Mouse (Mus musculus): ENCODE results near the gene Fth1.

The Fth1 gene

GRCm38 (mm10) chr19:9989884-9990256 lies 9.5 kb downstream of the Fth1 start:
- intact Hi-C loops (cut with DNase I), result loop anchor here (1.0 kb wide), 1 partner anchor 73 kb away; no protein-coding TSS in a partner anchor

GRCm38 (mm10) chr19:9991304-9991703 lies 10.9 kb downstream of the Fth1 start:
- intact Hi-C loops (cut with DNase I), result no loop called here

- intact Hi-C loops (cut with DNase I), result no loop called here
These were observed 11.9 kb downstream of the Fth1 start for GRCm38 (mm10) chr19:9992011-9992958.

DNA sequence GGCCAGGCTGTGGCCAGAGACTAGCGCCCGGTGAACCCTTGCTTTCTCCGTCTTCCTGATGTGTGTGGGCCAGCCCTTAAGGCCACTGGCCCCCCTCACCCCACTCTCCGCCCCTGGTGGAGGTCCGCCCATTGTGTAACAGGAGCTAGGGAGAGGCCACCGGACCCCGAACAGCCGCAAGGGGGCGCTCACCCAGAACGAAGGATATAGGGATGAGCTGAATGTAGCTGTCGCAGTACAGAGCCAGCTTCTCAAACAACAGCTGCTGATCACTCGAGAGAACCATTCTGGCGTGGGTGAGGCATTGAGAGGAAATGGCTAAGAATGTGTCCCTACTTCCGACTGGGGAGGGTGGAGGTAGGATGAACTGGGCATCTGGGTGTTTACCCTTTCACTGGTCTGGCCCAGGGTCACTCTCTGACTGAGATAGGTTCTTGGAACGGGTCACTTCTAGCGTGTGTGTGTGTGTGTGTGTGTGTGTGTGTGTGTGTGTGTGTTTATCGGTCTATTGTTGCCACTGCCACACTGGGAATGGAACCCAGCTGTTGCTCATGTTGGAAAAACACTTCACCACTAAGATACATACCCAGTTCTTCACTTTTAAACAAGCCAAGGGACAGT lies 12.7 kb downstream of the Fth1 start:
- intact Hi-C loops (cut with DNase I), result no loop called here

DNA sequence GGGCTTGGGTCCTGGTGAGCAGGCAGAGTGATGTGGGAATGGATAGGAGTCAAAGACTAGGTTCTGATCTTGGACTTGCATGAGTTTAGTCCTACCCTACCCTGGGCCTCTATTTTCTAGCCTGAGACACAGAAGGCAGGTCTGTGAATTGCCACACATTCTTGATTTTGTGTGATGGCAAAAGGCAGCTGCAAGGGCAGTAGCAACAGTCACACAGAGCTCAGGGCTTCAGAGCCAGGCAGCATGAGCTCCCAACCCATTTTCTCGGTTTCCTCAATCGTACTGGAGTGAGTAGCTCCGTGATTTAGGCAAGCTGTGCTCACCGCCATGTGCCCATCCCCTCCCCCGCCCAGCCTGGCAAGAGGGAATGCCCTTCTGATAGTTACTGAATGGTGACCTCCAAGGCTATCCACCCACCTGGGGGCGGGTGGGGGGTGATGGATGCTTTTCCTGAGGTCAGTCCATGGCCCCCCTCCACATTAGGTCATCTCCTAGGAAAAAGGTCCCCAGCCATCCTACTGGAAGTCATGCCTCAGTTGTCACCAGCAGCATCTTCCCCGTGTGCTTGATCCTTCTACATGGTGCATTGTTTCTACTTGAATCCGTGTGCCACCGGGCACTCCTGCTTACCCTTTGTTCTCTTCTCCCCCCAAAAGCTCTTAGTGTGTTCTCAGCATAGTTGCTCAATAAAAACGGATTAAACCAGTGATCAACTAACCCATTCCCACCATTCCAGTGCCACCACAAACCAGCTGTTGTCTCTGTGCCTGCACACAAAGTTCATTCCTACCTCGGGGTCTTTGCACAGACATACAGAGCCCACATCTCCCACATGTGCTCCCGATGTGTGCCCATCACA lies 17.0 kb downstream of the Fth1 start:
- intact Hi-C loops (cut with DNase I), result no loop called here

DNA sequence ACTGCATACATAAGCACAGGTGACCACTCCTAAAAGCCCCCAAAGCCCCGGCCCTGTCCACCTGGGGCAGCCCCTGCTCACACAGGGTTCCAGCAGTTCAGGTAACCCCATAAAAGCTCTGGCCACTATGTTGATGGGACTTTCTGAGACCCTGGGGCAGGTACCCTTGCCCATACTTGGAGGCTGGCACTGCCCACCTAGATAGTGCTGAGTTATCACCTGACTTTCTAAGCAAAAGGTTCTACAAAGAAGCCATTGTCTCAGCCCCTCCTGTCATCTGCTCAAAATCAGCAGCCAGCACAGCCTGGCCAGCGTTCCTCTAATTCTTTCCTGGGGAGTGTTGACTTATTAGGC lies 17.6 kb downstream of the Fth1 start:
- intact Hi-C loops (cut with DNase I), result no loop called here

- intact Hi-C loops (cut with DNase I), result no loop called here
These were observed 18.5 kb downstream of the Fth1 start for GRCm38 (mm10) chr19:9998736-9999486.

DNA sequence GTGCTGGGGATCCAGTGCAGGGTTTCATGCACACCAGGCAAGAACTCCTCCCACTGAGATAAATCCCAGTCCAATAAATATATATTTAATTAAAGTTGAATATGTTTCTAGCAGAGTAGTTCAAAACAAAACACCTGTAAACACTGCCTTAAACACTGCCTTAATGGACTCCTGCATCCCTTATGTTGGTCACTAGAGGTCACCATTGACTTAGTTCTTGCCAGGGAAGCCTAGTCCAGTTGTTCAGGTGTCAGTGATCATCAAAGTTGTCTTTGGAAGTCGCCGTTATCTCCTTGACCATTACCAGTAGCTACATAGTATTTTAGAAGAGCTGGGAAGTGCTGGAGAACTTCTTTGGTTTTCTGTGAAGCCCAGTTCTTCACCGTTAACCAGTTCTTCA lies 19.9 kb downstream of the Fth1 start:
- intact Hi-C loops (cut with DNase I), result loop anchor here (2.0 to 5.0 kb wide), 2 partner anchors 34 to 202 kb away; partner anchors contain the start of genes Fen1 and Tmem258

DNA sequence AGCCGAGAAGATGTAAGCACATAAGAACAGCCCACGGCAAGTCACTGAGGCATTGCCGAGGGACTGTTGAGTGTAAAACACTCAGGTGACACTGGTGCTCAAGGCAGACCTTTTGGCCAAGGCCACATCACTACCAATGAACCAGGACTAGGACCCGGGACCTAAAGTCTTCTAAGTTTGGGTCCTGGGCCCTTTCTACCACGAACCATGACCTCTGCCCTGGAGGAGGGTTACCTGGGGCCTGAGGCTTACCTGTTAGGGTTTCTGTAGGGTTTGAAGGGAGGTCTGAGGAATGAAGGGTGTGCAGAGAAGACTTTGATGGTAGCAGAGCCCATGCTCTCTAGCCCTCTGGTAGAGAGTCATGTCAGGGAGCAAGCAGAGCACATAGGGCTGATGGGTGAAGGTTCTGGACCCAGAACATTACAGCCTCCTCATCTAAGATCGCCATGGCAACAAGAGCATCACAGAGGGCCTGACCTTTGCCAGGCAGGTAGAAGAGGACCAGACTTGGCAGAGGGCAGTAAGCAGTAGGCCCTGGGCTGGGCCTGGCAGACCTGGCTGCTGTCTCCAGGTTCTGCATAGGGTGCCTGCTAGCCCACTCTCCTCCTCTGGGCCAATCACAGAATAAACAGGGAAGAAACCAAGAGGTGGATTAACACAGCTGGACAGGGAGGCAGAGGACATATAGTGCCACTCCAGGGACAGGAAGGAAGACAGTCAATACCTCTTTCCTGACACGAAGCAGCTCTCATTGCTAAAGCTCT lies 21.0 kb downstream of the Fth1 start, which contains the start of the genes Best1 and Rab3il1:
Gene Best1 (minus strand): TSS at position 428 of the 764 bp plus-strand sequence.
Gene Rab3il1 (plus strand): TSS at position 464 of the 764 bp plus-strand sequence.
- intact Hi-C loops (cut with DNase I), result loop anchor here (2.0 to 5.0 kb wide), 2 partner anchors 33 to 201 kb away; partner anchors contain the start of genes Fen1 and Tmem258

GRCm38 (mm10) chr19:10003696-10004095 lies 23.3 kb downstream of the Fth1 start:
- intact Hi-C loops (cut with DNase I), result loop anchor here (5.0 kb wide), 1 partner anchor 199 kb away; the partner anchor contains the start of genes Fen1 and Tmem258

GRCm38 (mm10) chr19:10011408-10011807 lies 31.0 kb downstream of the Fth1 start:
- intact Hi-C loops (cut with DNase I), result no loop called here

- intact Hi-C loops (cut with DNase I), result no loop called here
These were observed 32.5 kb downstream of the Fth1 start for GRCm38 (mm10) chr19:10012827-10013278.

- intact Hi-C loops (cut with DNase I), result no loop called here
These were observed 33.0 kb downstream of the Fth1 start for GRCm38 (mm10) chr19:10013348-10013747.

DNA sequence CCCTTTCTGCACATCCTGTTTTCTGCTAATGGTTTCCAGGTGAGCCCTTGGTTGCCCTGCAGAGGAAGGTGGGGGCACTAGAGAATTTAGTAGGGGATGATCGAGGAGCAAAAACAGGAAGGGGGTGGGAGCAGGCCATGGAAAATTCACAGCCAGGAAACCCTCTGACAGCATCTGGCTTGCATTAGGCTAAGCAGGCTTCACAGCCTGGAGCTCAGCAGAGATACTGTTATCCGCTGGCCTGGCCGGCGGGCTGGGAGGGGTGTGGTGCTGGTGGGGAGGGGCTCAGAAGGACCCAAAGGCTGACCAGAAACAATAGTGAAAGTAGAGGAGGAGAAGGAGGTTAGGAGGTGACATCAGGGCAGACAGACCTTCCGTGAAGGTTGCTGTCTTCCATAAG lies 33.5 kb downstream of the Fth1 start:
- intact Hi-C loops (cut with DNase I), result no loop called here

DNA sequence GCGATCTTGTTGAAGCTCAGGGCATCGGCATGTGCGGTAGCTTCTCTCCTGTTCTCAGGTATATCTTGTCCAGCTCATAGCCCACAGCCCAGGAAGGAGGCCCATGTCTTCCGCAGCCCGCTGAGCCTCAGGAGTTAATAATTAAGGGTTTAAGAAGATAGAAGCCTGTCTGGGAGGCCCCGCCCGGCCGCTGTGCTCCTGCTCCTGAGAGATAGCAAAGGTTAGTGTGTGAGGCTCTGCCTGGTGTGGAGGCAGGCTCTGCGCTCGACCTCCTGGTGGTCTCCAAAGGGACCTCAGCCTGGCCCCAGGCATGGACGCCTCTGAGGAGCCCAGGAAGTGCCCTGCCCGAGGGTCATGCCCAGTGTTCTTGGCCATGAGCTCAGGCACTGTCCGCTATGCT lies 34.4 kb downstream of the Fth1 start:
- intact Hi-C loops (cut with DNase I), result no loop called here

- intact Hi-C loops (cut with DNase I), result no loop called here
These were observed 35.0 kb downstream of the Fth1 start for GRCm38 (mm10) chr19:10015442-10015841.

GRCm38 (mm10) chr19:10016151-10016550 lies 35.8 kb downstream of the Fth1 start:
- intact Hi-C loops (cut with DNase I), result no loop called here

DNA sequence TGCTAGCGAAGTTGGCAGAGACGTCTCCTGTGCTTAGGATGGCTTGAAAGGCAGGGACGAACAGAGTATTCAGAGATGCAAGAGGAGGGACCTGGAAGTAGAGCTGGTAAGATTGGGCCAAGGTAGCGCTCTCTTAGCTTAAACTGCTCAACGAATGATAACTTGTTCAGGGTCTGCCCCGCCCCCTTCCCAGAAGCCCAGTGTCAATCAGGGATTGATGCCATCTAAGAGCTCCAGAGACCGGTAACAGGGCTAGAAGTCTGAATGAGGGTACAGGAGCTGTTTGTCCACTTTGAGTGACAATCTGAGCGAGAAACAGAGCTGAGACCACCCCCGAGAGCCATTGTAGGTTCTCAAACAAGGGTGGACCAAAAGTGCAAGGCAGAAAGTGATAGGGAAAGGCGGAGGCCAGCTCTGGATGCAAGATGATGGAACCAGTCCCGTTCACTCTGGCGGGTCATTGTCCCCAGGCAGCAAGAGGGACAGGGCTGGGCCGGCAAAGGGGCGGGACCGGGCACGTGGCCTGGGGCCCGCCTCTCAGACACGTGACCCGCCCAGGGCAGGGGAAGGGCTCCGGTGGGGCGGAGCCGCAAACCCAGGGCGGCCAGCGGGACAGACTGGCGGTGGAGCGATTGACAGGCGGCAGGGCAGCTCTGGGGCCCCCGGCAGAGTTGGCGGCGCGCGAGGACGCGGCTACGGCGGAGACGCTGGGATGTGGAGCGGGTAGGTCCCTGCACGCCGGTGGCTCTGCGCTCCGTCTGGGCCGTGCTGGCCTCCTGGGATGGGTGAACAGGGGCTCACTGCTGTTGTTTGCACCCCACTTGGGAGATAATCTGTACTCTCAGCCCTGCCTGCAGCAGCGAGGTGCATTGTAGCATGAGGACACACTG lies 37.5 kb downstream of the Fth1 start:
- intact Hi-C loops (cut with DNase I), result no loop called here

DNA sequence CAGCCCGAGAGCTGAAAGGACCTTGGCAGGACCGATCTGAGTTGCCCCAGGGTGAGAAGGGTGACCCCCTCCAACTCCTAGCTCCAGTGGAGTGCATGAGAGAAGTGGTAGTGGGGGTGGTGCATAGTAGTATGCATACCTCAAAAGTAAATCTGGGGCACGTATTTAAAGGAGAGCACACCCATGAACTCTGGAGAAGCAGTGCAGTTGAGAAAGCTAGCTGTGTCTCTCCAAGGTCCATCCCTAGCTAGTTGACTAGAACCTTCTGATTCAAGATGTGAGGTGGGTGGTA lies 38.1 kb downstream of the Fth1 start:
- intact Hi-C loops (cut with DNase I), result no loop called here

Measured in adrenal gland (tissue).